Mouse (Mus musculus) limb, embryonic 15.5 days (tissue): Measurements from ENCODE around the gene Cfl2. TPM values are rescaled to one million over a fixed set of nuclear protein-coding genes. Genes with fewer than 3 reads are reported as not detected.
"Not testable (repeated sequence)": the region's sequence is repeated elsewhere in the genome, so short reads cannot be mapped to it uniquely, and the experiment has no call there.

Experiments
- ATAC-seq: fragments of 200-750 bp; cut with Nextera tagmentation; 2 replicates; pipeline ENCODE4 v1.8.0; 2017; ENCODE audit warnings: low read depth, moderate TSS enrichment; ENCODE audit not compliant: insufficient number of reproducible peaks, low FRiP score, low TSS enrichment
- H3K27ac ChIP-seq: fragments of 300-500 bp; sonication (generic); 2 replicates; pipeline ENCODE4 v1.5.1; 2015; ENCODE audit warnings: moderate library complexity, mild to moderate bottlenecking, inconsistent platforms
- H3K27me3 ChIP-seq: fragments of 300-500 bp; sonication (generic); 2 replicates; pipeline ENCODE4 v1.6.1; 2015; ENCODE audit warnings: inconsistent platforms
- H3K36me3 ChIP-seq: fragments of 300-500 bp; sonication (generic); 2 replicates; pipeline ENCODE4 v1.6.1; 2015; ENCODE audit warnings: inconsistent platforms
- H3K4me1 ChIP-seq: fragments of 300-500 bp; sonication (generic); 2 replicates; pipeline ENCODE4 v1.6.1; 2015; ENCODE audit warnings: inconsistent platforms
- H3K4me2 ChIP-seq: fragments of 300-500 bp; sonication (generic); 2 replicates; pipeline ENCODE4 v1.6.1; 2015; ENCODE audit warnings: mild to moderate bottlenecking, inconsistent platforms
- H3K4me3 ChIP-seq: fragments of 300-500 bp; sonication (generic); 2 replicates; pipeline ENCODE4 v1.5.1; 2015; ENCODE audit warnings: mild to moderate bottlenecking, inconsistent platforms
- H3K9ac ChIP-seq: fragments of 300-500 bp; sonication (generic); 2 replicates; pipeline ENCODE4 v1.6.1; 2015; ENCODE audit warnings: inconsistent platforms
- H3K9me3 ChIP-seq: fragments of 300-500 bp; sonication (generic); 2 replicates; pipeline ENCODE4 v1.6.1; 2016; ENCODE audit warnings: inconsistent platforms
- WGBS: fragments of 180-500 bp; shearing (Covaris S2); methylation state at CpG from one replicate; pipeline ENCODE4 v1.1.7; 2015; 5-methylcytosine and 5-hydroxymethylcytosine counted together
- polyA plus RNA-seq: library from polyadenylated mRNA; unstranded; fragments of >200 nt; fragmentation: Nextera tagmentation; extraction: Ambion mirVana; gene quantifications from 2 replicates; pipeline ENCODE4 v1.2.1, GENCODE M21; 2015

Cfl2 gene
- polyA plus RNA-seq, 1 experiment from 2014 or later = 174 TPM

DNA sequence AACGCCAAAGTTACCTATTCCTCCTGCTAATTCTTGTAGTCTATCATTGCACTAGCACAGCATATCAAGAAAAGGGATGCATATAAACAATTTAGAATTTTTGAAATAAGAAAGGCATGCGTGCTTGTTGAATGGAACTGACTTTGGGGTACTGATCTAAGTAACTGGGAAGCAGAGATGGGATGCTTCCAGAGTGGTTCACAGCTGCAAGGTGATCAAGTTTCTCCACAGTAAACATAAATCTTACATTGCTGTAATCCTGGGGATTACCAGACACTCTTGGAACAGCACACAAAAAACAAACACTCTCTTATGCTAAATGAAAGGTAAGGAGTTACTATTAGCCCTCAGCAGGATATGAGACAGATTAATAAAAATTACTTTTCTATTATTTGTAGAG, 12.1 kb downstream of the Cfl2 start:
- H3K4me3 ChIP-seq = no peak overlapping the region
- no peaks in the 10 kb centered on the region for H3K4me1 ChIP-seq
- no peak overlapping the region for H3K4me2 ChIP-seq
- no peaks in the 10 kb centered on the region for H3K9me3 ChIP-seq
- peaks cover 7% of the 10 kb centered on the region; the same call in 1 of the 2 replicates for H3K36me3 ChIP-seq
- H3K27me3 ChIP-seq = no peaks in the 10 kb centered on the region
- no peak for ATAC-seq
- WGBS = 74% methylated on average over 2 of the region's 2 CpGs
- H3K9ac ChIP-seq = no peak overlapping the region
- no peak overlapping the region for H3K27ac ChIP-seq

DNA sequence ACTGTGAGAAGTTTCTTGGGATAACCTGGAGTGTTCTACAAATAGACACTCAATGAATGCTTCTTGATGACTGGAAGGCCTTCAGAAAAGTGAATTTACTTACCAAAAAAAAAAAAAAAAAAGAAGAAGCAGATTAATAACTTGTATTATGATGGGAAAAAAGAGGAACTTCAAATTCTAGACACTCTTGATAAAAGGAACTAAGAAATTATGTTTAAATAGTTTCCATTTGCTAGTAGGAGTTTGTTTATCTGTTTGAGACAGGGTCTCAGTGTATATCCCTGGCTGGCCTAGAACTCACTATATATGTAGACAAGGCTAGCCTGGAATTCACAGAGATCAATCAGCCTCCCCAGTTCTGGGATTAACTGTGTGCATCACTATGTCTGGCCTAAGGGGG, 18.3 kb downstream of the Cfl2 start:
- H3K9me3 ChIP-seq = no peaks in the 10 kb centered on the region
- H3K4me3 ChIP-seq = no peak overlapping the region
- no peak for ATAC-seq

DNA sequence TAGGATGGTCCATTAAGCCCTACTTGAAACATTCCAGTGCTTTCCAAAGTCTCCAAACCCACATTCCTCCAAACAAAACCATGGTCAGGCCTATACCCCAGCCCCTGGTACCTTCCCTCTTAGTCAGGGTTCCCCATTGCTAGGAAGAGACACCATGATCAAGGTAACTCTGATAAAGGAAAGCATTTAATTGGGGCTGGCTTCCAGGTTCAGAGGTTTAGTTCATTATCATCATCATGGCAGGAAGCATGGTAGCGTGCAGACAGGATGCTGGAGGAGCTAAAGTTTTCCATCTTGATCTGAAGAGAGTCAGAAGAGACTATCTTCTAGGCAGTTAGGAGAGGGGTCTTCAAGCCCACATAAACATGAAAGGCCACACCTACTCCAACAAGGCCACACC, 21.1 kb downstream of the Cfl2 start:
- WGBS = 92% methylated on average over 1 of the region's 1 CpGs
- no peak for ATAC-seq

More for the DNA sequence above, 18.3 kb downstream of the Cfl2 start:
- no peaks in the 10 kb centered on the region for H3K27me3 ChIP-seq
- H3K4me1 ChIP-seq = no peaks in the 10 kb centered on the region
- no peak overlapping the region for H3K4me2 ChIP-seq
- no peak overlapping the region for H3K9ac ChIP-seq
- no peaks in the 10 kb centered on the region for H3K36me3 ChIP-seq
- no peak overlapping the region for H3K27ac ChIP-seq

GRCm38 (mm10) chr12:54839815-54840214, 22.9 kb downstream of the Cfl2 start:
- Histone ChIP-seq H3K4me1 (peaks cover 6% of the 10 kb centered on the region; the same call in 1 of the 2 replicates), H3K4me2 (no peak overlapping the region), H3K27me3 (no peaks in the 10 kb centered on the region), H3K9me3 (no peaks in the 10 kb centered on the region), H3K9ac (no peak overlapping the region), H3K36me3 (no peaks in the 10 kb centered on the region), H3K27ac (no peak overlapping the region), H3K4me3 (no peak overlapping the region)
- 76% methylated on average over 2 of the region's 2 CpGs for WGBS
- ATAC-seq = no peak

More for the DNA sequence above, 21.1 kb downstream of the Cfl2 start:
- Histone ChIP-seq H3K27me3 (no peaks in the 10 kb centered on the region), H3K4me1 (no peaks in the 10 kb centered on the region), H3K4me3 (no peak overlapping the region), H3K4me2 (no peak overlapping the region), H3K9ac (no peak overlapping the region), H3K27ac (no peak overlapping the region), H3K9me3 (no peaks in the 10 kb centered on the region), H3K36me3 (no peaks in the 10 kb centered on the region)

GRCm38 (mm10) chr12:54838931-54839330, 23.7 kb downstream of the Cfl2 start:
- H3K27me3 ChIP-seq = no peaks in the 10 kb centered on the region
- no peak overlapping the region for H3K4me3 ChIP-seq
- ATAC-seq = no peak
- no peaks in the 10 kb centered on the region for H3K36me3 ChIP-seq
- no peaks in the 10 kb centered on the region for H3K9me3 ChIP-seq
- peaks cover 7% of the 10 kb centered on the region; the same call in 1 of the 2 replicates for H3K4me1 ChIP-seq
- H3K27ac ChIP-seq = no peak overlapping the region
- no peak overlapping the region for H3K9ac ChIP-seq
- H3K4me2 ChIP-seq = no peak overlapping the region

DNA sequence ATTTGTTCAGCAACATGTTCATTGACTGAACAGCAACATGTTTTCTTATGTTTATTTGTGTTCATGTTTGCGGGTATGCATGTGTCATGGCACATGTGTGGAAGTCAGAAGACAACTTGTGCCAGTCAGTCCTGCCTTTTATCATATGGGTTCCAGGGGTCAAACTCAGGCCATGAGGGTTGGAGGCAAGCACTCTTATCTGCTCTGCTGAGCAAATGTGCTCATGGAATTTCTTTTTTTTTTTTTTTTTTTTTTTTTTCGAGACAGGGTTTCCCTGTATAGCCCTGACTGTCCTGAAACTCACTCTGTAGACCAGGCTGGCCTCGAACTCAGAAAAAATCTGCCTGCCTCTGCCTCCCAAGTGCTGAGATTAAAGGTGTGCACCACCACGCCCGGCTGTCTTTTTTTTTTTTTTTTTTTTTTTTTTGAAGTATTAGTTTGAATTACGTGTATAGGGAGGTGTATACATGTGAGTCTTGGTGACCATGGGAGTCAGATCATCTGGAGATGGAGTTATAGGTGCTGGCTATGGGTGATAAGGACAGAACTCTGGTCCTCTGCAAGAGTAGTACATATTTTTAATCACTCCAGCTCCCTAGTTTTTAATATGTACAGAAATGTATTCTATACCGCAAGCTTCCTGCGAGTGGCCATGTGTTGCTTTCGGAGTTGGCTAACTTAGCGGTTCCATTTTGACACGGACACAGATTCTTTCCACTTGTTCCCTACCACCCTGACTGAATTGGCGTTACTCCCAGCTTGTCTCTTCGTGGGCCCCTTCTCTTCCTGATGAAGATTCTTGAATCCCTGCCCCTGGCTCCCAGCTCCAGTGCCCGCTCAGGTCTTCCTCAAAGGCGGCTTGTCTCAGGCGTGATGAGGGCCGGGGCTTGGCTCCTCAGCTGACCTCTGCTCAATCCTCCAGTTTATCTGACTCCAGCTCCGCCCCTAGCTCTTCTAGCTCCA, 26.8 kb downstream of the Cfl2 start:
- ATAC-seq = no peak
- WGBS = 69% methylated on average over 18 of the region's 18 CpGs
- Histone ChIP-seq H3K9me3 (no peaks in the 10 kb centered on the region), H3K27ac (0 out of 2 replicates have a peak overlapping the region, but pooled peaks have one; percentile 54), H3K9ac (no peak overlapping the region), H3K27me3 (no peaks in the 10 kb centered on the region), H3K4me2 (no peak overlapping the region), H3K4me1 (peaks cover 7% of the 10 kb centered on the region; the same call in 1 of the 2 replicates), H3K4me3 (no peak overlapping the region), H3K36me3 (no peaks in the 10 kb centered on the region)

DNA sequence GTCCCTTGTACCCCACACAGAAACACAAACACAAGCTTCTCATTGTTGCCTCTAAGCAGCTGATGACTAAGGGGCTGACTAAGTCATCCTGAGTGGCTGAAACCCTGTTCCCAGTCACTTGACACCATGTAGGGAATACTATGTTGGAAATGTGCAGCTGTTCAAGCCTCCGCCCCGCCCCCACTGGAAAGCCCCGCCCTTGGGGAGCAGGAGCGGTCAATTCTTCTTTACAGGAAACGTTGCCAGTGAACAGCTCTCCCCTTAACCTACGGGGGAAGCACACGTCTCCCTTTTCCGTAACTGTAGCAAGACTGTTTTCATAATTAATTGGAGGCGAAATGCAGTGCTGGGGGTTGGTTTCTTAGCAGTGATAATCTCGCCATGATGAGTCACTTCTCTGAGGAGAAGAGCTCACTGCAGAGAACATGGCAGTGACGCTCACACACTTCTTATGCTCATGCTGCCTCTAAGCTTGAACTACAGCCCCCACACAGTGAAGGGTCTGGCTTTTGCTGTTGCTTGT, 27.7 kb downstream of the Cfl2 start:
- ATAC-seq = peak; percentile 83
- H3K4me2 ChIP-seq = peak overlapping the region; percentile 43
- no peaks in the 10 kb centered on the region for H3K36me3 ChIP-seq
- H3K4me1 ChIP-seq = peaks cover 7% of the 10 kb centered on the region; the same call in 1 of the 2 replicates
- peak overlapping the region; percentile 54 for H3K27ac ChIP-seq
- no peaks in the 10 kb centered on the region for H3K9me3 ChIP-seq
- H3K9ac ChIP-seq = no peak overlapping the region
- no peaks in the 10 kb centered on the region for H3K27me3 ChIP-seq
- peak overlapping the region; percentile 37 for H3K4me3 ChIP-seq
- 6% methylated on average over 11 of the region's 11 CpGs for WGBS

DNA sequence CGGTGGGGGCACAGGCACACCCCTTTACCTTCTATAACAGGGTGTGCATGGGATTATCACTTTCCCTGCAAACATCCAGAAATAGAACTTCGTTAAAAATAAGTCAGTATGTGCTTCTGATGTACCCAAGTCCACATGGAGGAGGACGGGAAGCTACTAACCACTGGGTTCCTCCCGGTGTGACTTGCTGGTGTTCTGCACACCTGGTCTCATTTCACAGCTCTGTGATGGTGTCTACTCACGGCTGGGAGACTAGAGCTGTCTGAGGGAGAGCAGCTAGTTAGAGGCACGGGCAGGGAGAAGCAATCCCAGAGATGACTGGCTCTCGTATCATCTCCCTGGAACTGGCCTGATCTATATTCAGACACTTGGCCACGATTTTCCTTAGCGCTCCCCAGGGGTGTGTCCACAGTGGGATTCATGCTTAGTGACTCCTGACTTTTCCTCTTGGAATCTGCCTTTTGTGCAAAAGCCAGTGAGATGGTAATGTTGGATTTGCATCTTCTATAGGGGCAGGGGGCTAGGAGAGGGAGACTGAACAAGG, 28.7 kb downstream of the Cfl2 start:
- H3K4me2 ChIP-seq = no peak overlapping the region
- H3K27ac ChIP-seq = no peak overlapping the region
- H3K27me3 ChIP-seq = no peaks in the 10 kb centered on the region
- H3K9me3 ChIP-seq = no peaks in the 10 kb centered on the region
- H3K36me3 ChIP-seq = no peaks in the 10 kb centered on the region
- H3K4me3 ChIP-seq = no peak overlapping the region
- no peak overlapping the region for H3K9ac ChIP-seq
- no peak for ATAC-seq
- H3K4me1 ChIP-seq = peaks cover 7% of the 10 kb centered on the region; the same call in 1 of the 2 replicates
- WGBS = 62% methylated on average over 9 of the region's 9 CpGs

GRCm38 (mm10) chr12:54831927-54832326, 30.8 kb downstream of the Cfl2 start:
- not testable (repeated sequence) for H3K36me3 ChIP-seq, H3K27ac ChIP-seq, H3K4me1 ChIP-seq, ATAC-seq, H3K4me3 ChIP-seq, H3K27me3 ChIP-seq, H3K9me3 ChIP-seq, H3K9ac ChIP-seq, H3K4me2 ChIP-seq
- 83% methylated on average over 1 of the region's 1 CpGs for WGBS

GRCm38 (mm10) chr12:54830574-54830973, 32.1 kb downstream of the Cfl2 start:
- 18% methylated on average over 6 of the region's 6 CpGs for WGBS
- no peak for ATAC-seq

DNA sequence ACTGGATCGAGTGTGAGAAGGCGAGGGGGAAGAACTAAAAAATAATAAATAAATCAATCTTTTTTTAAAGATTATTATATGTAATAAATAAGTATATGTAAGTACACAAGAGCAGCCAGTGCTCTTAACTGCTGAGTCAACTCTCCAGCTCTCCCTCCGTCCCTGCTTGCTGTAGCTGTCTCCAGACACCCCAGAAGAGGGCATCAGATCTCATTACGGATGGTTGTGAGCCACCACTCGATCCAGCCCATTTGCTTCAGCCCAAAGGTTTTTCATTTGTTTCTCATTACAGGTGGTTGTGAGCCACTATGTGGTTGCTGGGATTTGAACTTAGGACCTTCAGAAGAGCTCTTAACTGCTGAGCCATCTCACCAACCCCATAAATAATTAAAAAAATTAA, 32.8 kb downstream of the Cfl2 start:
- H3K27me3 ChIP-seq = no peaks in the 10 kb centered on the region
- 46% methylated on average over 5 of the region's 5 CpGs for WGBS
- H3K4me1 ChIP-seq = peaks cover 2% of the 10 kb centered on the region; the same call in 1 of the 2 replicates
- no peak overlapping the region for H3K27ac ChIP-seq
- ATAC-seq = no peak
- no peaks in the 10 kb centered on the region for H3K9me3 ChIP-seq
- no peak overlapping the region for H3K4me2 ChIP-seq
- no peak overlapping the region for H3K9ac ChIP-seq
- no peaks in the 10 kb centered on the region for H3K36me3 ChIP-seq
- H3K4me3 ChIP-seq = no peak overlapping the region

More at GRCm38 (mm10) chr12:54830574-54830973, 32.1 kb downstream of the Cfl2 start:
- Histone ChIP-seq H3K4me2 (no peak overlapping the region), H3K27ac (no peak overlapping the region), H3K36me3 (no peaks in the 10 kb centered on the region), H3K4me1 (peaks cover 7% of the 10 kb centered on the region; the same call in 1 of the 2 replicates), H3K9me3 (no peaks in the 10 kb centered on the region), H3K27me3 (no peaks in the 10 kb centered on the region), H3K4me3 (no peak overlapping the region), H3K9ac (no peak overlapping the region)

GRCm38 (mm10) chr12:54828043-54828442, 34.6 kb downstream of the Cfl2 start:
- no peak overlapping the region for H3K4me2 ChIP-seq
- H3K36me3 ChIP-seq = no peaks in the 10 kb centered on the region
- 76% methylated on average over 1 of the region's 1 CpGs for WGBS
- no peaks in the 10 kb centered on the region for H3K4me1 ChIP-seq
- no peaks in the 10 kb centered on the region for H3K27me3 ChIP-seq
- no peak overlapping the region for H3K27ac ChIP-seq
- no peaks in the 10 kb centered on the region for H3K9me3 ChIP-seq
- no peak overlapping the region for H3K4me3 ChIP-seq
- no peak for ATAC-seq
- no peak overlapping the region for H3K9ac ChIP-seq
